Mouse (Mus musculus): Measurements from ENCODE around the gene Thap12. TPM values are rescaled to one million over a fixed set of nuclear protein-coding genes. Genes with fewer than 3 reads are reported as not detected.
A peak's percentile ranks its signal among the peaks of the same experiment; 100 is the strongest.

The Thap12 gene
- polyA plus RNA-seq (2015; fragmentation: Nextera tagmentation; extraction: Ambion mirVana) = 56.2 and 57.3 TPM in 2 replicates

DNA sequence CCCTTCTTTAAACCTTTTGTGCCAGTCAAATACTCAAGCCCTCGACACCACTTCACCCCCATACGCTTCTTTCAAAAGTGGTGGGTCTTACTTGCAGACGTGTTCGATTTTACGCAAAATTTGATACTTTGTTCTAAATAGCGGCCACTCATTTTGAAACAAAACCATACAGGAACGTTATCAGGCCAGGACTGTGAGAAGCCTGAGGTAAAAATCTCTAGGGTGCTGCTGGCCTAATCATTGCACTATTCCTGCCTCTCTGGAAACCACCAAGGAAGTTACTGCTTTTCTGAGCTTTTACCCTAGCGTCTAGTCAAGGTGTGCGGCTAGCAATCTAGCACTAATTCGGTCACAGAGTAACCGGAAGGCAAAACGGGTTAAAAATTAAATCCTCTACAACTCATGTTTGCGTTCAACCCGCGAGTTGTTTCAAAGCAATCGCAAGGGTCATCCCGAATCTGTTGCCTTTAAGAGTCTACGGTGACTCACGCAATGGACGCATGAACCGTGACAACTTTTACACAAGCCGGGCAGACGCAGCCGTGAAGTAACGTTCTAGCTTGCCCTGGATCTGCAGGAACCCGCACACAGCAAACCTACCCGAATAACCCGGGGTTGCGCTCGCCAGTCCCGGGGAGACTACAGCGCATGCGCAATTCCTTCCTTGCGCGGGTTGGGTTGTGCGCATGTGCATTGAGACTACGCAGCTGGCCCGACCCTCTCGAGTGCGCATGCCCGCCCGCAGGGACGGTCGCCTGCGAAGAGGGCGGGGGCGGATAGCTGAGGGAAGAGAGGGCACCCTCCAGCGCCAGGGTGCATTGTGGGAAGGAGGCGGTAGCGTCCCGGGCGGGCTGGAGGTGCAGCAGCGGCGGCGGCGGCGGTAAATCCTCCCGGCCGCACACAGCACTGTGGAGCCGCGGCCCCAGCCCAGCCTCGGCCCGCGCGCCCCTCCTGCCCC lies at the start of gene Thap12:
Gene Thap12 (plus strand): TSS at position 821 of the 958 bp plus-strand sequence.
- peak within 1 kb of the TSS; percentile 99 for H3K4me3 ChIP-seq
- ATAC-seq (ENCODE audit: borderline replicate concordance, extremely low read depth, low FRiP score, low TSS enrichment) = peak; percentile 99

DNA sequence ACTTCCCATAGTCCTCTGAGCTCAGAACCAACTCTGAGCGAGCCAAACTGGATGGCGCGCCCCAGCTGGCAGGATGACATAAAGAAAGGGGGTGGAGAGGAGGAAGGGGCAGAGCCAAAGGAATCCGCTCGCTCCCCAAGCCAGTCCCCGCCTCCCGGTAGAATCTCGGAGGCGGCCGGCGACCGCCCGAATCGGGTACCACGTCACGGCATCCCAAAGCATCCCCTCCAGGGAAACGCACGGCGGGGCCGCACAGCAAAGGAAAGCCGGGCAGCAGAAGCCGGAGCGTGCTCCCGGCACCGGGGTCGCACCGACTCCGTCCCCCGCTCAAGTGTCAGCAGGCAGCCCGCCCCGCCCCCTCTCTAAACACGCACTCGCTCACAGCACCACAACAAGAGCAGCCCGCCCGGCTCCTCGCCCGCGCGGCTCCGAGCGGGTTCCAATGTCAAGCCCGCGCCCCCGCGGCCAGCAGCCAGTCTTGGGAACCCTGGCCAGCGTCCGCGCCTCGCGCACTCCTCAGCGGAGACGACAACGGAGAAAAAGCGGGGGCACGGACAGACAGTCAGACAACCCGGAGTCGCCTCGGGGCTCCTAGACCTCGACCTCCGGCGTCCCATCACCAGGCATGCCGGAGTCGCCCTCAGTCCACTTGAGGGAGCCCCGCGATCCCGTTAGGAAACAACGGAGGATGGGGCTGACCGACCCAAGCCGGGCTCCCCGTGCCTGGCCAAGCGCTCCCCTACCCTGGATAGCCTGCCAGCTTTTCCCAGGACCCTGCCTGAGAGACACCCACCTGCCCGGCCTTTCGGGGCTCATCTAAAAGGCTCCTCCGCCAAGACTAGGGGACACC lies 47.0 kb upstream of the Thap12 start:
- Histone ChIP-seq H3K36me3 (peaks cover 32% of the 10 kb centered on the region), H3K4me3 (peak overlapping the region; percentile 98), H3K27ac (peak overlapping the region; percentile 95), H3K9me3 (no peaks in the 10 kb centered on the region), H3K27me3 (no peaks in the 10 kb centered on the region), H3K4me2 (peak overlapping the region; percentile 68), H3K9ac (peak overlapping the region; percentile 80), H3K4me1 (peaks cover 22% of the 10 kb centered on the region)
- under 1% methylated on average over 71 of the region's 74 CpGs for WGBS
- ATAC-seq (ENCODE audit: borderline replicate concordance, extremely low read depth, low FRiP score, low TSS enrichment) = peak; percentile 74

More for the DNA sequence above, at the start of gene Thap12:
- H3K27ac ChIP-seq = peak within 1 kb of the TSS; percentile 87
- peak within 1 kb of the TSS; percentile 97 for H3K9ac ChIP-seq
- H3K4me1 ChIP-seq = peaks cover 29% of the 10 kb centered on the region
- H3K4me2 ChIP-seq = peak within 1 kb of the TSS; percentile 71
- 2% methylated on average over 54 of the region's 65 CpGs for WGBS
- H3K27me3 ChIP-seq = no peaks in the 10 kb centered on the region
- no peaks in the 10 kb centered on the region for H3K36me3 ChIP-seq
- no peaks in the 10 kb centered on the region for H3K9me3 ChIP-seq

DNA sequence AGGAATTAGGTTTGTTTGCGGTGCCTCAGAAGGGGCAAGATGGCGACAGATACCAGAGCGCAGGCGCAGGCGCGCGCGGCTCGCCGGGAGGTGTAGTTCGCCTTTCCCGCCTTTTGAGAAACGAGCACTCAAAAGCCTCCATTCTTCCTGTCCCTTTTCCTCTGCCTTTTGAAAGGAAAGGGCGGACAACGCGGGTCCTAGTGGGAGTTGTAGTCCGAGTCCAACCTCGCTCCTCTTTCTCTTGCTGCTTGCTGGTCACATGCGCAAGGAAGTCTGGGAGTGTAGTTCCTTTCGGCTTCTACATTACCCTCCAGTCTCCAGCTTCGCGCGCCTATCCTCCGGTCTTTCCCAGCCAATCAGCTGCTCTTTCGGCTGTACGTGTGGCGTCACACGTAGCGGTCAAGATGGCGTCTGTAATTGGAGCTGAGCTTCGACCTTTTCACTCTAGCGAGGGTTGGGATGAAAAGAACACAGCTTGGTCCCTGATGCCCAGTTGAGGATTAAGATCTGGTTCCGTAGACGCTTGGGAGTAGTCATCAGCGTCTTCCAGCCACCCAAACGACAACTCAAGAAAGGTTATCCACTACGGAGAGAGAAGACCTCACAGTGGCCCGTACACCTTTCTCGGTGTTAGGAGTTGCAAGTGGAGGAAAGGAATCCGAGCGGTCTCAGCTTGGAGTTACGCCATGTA lies 46.2 kb upstream of the Thap12 start, which contains the start of gene Emsy:
Gene Emsy (minus strand): TSS at position 253 of the 691 bp plus-strand sequence.
- peak; percentile 94 for ATAC-seq (ENCODE audit: borderline replicate concordance, extremely low read depth, low FRiP score, low TSS enrichment)
- Histone ChIP-seq H3K4me1 (peaks cover 27% of the 10 kb centered on the region), H3K9me3 (no peaks in the 10 kb centered on the region), H3K4me2 (peak within 1 kb of the TSS; percentile 68), H3K27me3 (no peaks in the 10 kb centered on the region), H3K36me3 (peaks cover 26% of the 10 kb centered on the region), H3K4me3 (peak within 1 kb of the TSS; percentile 98), H3K27ac (peak within 1 kb of the TSS; percentile 95), H3K9ac (peak within 1 kb of the TSS; percentile 80)
- WGBS = under 1% methylated on average over 42 of the region's 42 CpGs

DNA sequence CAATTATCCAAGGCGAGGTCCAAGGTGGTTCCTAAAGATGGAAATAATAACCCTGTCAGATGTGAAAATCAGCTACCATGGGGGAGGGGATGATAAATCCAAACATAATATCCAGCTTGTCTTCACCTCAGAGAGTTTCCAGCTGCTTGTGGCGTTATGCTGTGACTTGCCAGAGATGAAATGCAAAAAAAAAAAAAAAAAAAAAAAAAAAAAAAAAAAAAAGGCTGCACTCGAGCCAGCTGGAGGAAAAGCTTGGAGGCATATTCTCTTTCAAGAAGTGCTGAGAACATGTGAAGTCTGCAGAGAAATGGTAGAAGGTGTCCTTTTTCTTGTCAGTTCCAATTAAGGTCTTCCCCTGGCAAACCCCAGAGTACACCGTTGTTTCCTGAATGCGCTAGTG lies 37.7 kb upstream of the Thap12 start:
- no peaks in the 10 kb centered on the region for H3K27me3 ChIP-seq
- no peak overlapping the region for H3K4me2 ChIP-seq
- H3K27ac ChIP-seq = no peak overlapping the region
- peaks cover 7% of the 10 kb centered on the region; the same call in 1 of the 2 replicates for H3K36me3 ChIP-seq
- H3K4me3 ChIP-seq = no peak overlapping the region
- ATAC-seq (ENCODE audit: borderline replicate concordance, extremely low read depth, low FRiP score, low TSS enrichment) = no peak
- H3K9ac ChIP-seq = no peak overlapping the region
- H3K4me1 ChIP-seq = peaks cover 19% of the 10 kb centered on the region
- 33% methylated on average over 5 of the region's 5 CpGs for WGBS
- no peaks in the 10 kb centered on the region for H3K9me3 ChIP-seq

DNA sequence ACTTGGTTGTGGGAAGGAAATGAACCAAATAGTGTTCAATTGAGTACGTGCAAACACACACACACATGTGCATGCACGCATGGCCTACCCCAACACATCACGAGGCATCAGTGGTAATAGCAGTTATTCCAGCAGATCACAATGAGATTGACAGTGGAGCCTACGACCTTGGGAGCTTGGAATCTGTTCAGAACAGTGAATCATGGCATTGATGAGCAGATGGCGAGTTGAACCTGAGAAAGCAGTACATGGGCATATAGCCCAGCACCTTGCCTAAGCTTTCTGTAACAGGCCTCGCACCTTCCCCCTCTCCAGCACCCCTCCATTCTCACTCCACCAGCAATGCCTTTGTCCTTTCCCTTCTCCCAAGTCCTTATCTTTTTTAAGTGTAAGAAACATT lies 37.2 kb upstream of the Thap12 start:
- Histone ChIP-seq H3K27me3 (no peaks in the 10 kb centered on the region), H3K4me2 (no peak overlapping the region), H3K9ac (no peak overlapping the region), H3K27ac (no peak overlapping the region), H3K4me3 (no peak overlapping the region), H3K9me3 (no peaks in the 10 kb centered on the region), H3K36me3 (peaks cover under 1% of the 10 kb centered on the region; the same call in 1 of the 2 replicates), H3K4me1 (peaks cover 19% of the 10 kb centered on the region)
- ATAC-seq (ENCODE audit: borderline replicate concordance, extremely low read depth, low FRiP score, low TSS enrichment) = no peak
- 75% methylated on average over 6 of the region's 6 CpGs for WGBS

DNA sequence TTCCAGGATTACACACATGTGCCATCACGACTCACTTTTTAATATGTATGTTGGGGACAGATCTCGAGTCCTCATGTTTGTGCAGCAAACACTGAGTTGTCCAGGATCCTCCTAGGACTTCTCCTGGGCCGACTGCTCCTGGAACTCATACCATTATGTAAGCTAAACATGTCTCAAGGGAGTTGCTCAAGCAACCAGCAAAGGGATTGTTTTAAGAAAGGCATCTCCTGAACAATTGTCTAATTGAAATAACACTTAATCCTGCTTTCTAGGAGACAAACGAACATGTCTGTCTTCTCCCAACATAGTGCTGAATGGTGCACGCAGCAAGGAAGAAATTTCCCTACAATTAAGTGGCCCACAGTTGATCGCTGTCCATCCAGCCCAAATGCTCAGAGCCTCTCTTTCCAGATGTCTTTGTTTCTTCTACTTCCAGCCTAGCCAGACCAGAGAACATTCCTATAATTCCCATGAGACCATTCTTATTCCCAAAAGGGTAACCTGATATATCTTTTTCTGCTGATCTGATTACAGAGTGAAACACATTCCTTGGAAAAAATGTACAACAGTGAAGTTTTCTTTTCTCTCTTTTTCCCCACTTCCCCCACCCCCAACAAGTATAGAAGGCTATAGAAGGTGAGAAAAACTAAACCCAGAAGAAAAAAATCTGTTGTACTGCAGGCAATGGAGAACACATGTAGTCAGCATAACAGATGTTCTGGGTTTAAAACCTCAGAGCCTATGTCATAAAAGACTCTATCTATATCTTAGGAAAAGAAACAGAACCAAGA lies 34.8 kb upstream of the Thap12 start:
- H3K9ac ChIP-seq = no peak overlapping the region
- H3K9me3 ChIP-seq = no peaks in the 10 kb centered on the region
- no peaks in the 10 kb centered on the region for H3K36me3 ChIP-seq
- 59% methylated on average over 6 of the region's 6 CpGs for WGBS
- no peak overlapping the region for H3K4me3 ChIP-seq
- ATAC-seq (ENCODE audit: borderline replicate concordance, extremely low read depth, low FRiP score, low TSS enrichment) = no peak
- H3K27me3 ChIP-seq = no peaks in the 10 kb centered on the region
- no peak overlapping the region for H3K4me2 ChIP-seq
- peaks cover 36% of the 10 kb centered on the region for H3K4me1 ChIP-seq
- H3K27ac ChIP-seq = no peak overlapping the region

DNA sequence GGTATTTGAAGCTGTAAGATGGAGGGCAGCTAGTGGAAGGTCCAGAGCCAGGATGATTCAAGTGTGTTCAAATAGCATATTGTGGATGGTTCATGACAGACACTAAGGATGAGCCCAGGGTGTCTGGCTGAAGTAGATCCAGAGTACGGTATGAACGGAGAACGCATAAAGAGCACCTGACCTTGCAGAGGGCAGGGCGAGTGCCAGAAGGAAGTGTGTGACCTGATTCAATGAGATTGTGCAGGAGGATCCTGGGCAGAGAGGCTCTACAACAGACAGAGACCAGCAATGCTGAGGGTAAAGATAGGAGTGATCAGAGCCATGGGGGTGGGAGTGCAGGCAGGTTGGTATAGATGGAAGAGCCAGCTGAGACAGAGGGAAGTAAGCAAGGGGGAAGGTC lies 32.1 kb upstream of the Thap12 start:
- no peak overlapping the region for H3K4me3 ChIP-seq
- WGBS = 84% methylated on average over 4 of the region's 4 CpGs
- peaks cover 22% of the 10 kb centered on the region for H3K4me1 ChIP-seq
- no peaks in the 10 kb centered on the region for H3K9me3 ChIP-seq
- H3K36me3 ChIP-seq = no peaks in the 10 kb centered on the region
- no peak overlapping the region for H3K27ac ChIP-seq
- H3K4me2 ChIP-seq = no peak overlapping the region
- H3K9ac ChIP-seq = no peak overlapping the region
- no peak for ATAC-seq (ENCODE audit: borderline replicate concordance, extremely low read depth, low FRiP score, low TSS enrichment)
- H3K27me3 ChIP-seq = no peaks in the 10 kb centered on the region

DNA sequence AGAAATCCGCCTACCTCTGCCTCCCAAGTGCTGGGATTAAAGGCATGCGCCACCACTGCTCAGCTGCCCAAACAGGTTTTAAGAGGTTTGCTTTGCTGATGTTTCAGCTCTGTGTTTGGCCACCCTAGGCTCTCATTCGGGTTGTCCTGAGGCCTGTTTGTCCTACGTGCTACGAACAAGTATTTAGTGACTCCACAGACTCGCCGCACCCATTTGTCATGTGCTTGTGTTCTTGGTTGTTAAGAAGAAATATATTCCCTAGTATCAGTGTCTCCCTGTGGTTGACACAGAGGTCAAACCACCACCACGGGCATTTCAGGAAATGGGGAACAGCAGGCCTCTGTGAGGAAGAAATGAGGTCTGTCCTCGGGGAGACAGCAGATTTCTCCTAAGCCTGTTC lies 31.5 kb upstream of the Thap12 start:
- no peak overlapping the region for H3K9ac ChIP-seq
- no peak for ATAC-seq (ENCODE audit: borderline replicate concordance, extremely low read depth, low FRiP score, low TSS enrichment)

DNA sequence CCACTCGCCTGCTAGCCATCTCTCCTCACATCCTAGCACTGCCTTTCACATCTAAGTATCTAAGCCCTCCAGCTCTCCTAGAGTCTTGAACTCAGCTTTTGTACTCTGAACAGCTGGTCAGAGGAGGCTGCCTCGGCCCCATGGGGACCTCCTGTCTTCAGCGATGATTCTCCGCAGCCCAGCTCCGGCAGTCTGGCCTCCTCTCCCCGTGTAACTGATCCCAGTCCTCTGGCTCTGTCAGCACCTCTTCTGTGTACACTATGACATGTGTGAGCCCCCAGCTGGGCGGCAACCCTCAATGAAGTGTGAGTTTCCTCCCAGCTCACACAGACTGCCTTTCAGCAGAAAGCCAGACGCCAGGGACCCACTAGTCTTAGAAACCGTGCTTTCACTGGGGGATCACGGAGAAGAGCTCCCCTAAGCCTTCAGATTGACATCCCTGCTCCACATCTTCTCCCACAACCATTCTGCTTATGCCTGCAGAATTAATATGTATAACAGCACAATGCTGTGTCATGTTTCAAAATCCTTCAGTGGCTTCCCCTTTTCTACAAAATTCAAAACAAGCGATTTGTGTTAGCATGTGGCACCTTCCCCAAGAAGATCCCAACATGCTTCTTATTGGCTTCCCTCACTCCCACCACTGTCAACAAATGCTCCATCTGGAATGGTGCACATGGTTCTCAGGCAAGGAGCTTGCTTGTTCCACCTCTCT lies 30.5 kb upstream of the Thap12 start:
- H3K4me2 ChIP-seq = peak overlapping the region; percentile 12; the same call in 1 of the 2 replicates
- H3K36me3 ChIP-seq = no peaks in the 10 kb centered on the region
- no peak overlapping the region for H3K9ac ChIP-seq
- peak overlapping the region; percentile 43 for H3K27ac ChIP-seq
- 25% methylated on average over 11 of the region's 11 CpGs for WGBS
- H3K9me3 ChIP-seq = no peaks in the 10 kb centered on the region
- no peaks in the 10 kb centered on the region for H3K27me3 ChIP-seq
- no peak overlapping the region for H3K4me3 ChIP-seq
- peaks cover 22% of the 10 kb centered on the region for H3K4me1 ChIP-seq
- peak; percentile 90 for ATAC-seq (ENCODE audit: borderline replicate concordance, extremely low read depth, low FRiP score, low TSS enrichment)

More for the DNA sequence above, 31.5 kb upstream of the Thap12 start:
- peak overlapping the region; percentile 43 for H3K27ac ChIP-seq
- no peaks in the 10 kb centered on the region for H3K9me3 ChIP-seq
- no peaks in the 10 kb centered on the region for H3K27me3 ChIP-seq
- 41% methylated on average over 9 of the region's 9 CpGs for WGBS
- H3K36me3 ChIP-seq = no peaks in the 10 kb centered on the region
- peaks cover 22% of the 10 kb centered on the region for H3K4me1 ChIP-seq
- H3K4me3 ChIP-seq = no peak overlapping the region
- H3K4me2 ChIP-seq = no peak overlapping the region

DNA sequence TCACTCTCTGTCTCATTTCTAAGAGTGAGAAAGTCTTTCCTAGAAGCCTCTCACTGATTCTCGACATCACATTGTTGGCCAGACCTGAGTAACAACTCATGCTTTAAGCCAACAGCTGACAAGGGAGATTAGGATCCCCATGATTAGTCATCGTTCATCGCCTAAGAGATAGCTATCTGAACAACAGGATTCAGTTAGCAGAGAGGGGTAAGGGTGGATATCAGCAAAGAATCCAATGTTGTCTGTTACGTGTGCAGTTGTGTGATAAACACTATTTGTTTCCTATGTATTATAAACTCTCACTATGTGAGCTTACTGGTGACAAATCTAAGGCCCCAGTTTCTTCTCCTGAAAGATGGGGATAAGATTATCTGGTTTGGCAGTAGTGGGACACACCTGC lies 28.6 kb upstream of the Thap12 start:
- Histone ChIP-seq H3K36me3 (no peaks in the 10 kb centered on the region), H3K4me3 (no peak overlapping the region), H3K9ac (no peak overlapping the region), H3K4me1 (peaks cover 31% of the 10 kb centered on the region), H3K4me2 (no peak overlapping the region), H3K27ac (no peak overlapping the region), H3K27me3 (no peaks in the 10 kb centered on the region), H3K9me3 (no peaks in the 10 kb centered on the region)
- 59% methylated on average over 4 of the region's 4 CpGs for WGBS
- ATAC-seq (ENCODE audit: borderline replicate concordance, extremely low read depth, low FRiP score, low TSS enrichment) = no peak

All from lung, embryonic 15.5 days (tissue).